Mouse (Mus musculus) liver, embryonic 14.5 days (tissue): ENCODE measurements around the gene Ifitm5.

Experiments used
- CTCF ChIP-seq: IDR thresholded peaks from 2 replicates; pipeline ENCODE4 v1.5.1; 2016; ENCODE audit warnings: antibody characterized with exemption, low read depth, control low read depth
- EP300 ChIP-seq: IDR thresholded peaks from 2 replicates; pipeline ENCODE4 v1.6.1; 2016; ENCODE audit warnings: antibody characterized with exemption, low read depth

- no peak for TF ChIP-seq CTCF
- no peak for TF ChIP-seq EP300
Observed at GRCm38 (mm10) chr7:140955758-140956555, 5.9 kb upstream of the Ifitm5 start, which contains the start of the genes Gm45717 and Ifitm2.
